Mouse (Mus musculus) kidney, postnatal 10 days (tissue): ENCODE measurements at regions not wholly inside any gene's neighbourhood (a gene's known extent, or its start where the extent isn't known, plus 50 kb on each side); places are given as distances from the start of the nearest gene placed in this dataset.

Source experiments
- DNase-seq: peaks from one replicate; pipeline ENCODE4 v3.0.0; 2021; ENCODE audit warnings: mixed read lengths

GRCm38 (mm10) chr11:41090391-41090900 is 335.3 kb upstream of the Ccng1 start:
- DNase-seq = peak; percentile 8

- no peak for DNase-seq
Measured at GRCm38 (mm10) chr11:41063570-41063969, 308.5 kb upstream of the Ccng1 start.

DNA sequence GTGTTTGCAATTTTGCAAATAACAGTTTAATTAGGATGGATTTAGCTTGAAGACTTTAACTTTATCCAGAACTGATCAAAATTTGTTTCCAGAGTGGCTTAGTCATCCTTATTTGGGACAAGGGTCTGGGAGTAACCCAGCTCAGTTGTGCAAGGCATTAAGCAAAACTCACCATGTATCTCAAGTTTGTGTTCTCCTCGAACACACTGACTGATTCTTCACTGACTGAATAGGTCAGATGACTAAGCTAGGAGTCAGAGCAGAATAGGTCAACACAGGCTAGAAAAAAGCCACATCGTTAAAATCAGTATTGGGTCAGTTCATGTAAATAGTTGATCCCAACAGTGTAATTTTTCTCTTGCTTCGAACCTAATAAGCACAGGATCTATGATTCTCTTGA is 302.7 kb upstream of the Ccng1 start:
- DNase-seq = no peak

DNA sequence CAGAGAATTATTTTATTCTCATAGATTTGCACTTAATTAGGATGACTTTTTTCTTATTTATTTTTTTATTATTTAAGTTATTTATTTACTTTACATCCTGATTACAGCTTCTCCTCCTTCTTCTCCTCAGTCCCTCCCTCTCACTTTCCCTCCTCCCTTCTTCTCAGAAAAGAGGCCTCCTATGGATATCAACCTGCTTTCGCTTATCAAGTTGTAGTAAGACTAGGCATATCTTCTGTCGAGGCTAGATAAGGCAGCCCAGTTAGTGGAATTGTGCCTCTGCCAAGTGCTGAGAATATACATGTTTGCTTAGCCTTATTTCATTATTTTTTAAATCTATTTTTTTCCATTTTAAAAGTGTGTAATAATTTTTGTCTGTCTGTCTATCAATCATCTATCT is 274.9 kb upstream of the Ccng1 start:
- no peak for DNase-seq

DNA sequence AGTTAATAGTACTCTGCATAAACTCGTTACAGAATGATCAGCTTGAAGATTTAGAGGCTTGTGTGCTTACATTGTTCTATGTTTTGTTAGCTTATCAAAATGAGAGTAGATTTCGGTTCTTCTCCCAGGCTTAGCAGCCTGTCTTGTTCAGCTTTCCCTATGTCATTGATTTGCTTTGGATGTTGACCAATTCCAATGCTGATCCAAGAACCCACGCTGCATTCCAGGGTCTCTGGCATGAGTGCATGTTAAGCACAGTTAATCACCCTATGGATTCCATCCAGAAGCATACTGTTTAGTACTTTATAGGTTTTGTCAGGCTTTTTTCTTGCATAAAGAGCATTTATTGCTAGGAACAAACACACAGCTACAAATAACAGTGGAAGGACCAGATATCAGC is 255.0 kb upstream of the Ccng1 start:
- DNase-seq = no peak

DNA sequence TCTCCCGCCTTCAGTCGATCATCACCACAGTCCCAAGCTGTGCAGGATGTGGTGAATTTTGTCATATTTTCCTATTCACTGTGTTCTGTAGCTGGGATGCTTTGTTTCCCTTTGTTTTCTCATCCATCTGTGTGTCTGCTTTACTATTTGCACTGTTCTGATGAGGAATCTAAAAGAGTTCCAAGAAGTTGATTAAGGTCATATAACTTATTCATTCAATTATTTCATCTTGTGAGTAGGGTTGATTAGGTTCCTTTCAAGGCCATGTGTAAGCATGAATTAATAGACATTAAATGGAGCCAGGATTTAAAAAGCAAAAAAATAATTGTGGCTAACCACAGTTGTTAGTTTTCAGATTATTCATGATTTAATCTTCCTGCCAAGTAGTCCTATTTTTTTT is 217.7 kb upstream of the Ccng1 start:
- DNase-seq = no peak

DNA sequence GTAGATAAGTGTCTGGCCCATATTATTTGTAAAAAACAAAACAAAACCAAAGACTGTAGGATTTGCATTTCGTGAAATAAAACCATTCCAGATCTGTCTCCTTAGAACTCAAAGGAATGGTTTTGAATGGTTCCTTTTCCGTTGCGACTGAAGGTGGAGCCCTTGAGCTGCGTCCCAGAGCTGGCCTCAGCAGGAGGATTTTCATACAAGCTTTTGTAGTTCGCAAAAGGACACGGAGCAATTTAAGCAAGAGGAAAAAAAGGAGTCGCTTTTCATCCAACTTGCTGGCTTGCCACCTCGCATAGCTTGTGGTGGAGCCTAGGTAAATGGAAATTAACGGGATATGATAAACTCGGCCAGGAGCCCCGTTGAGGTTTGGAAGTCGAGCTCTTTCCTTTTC is 172.1 kb upstream of the Ccng1 start:
- peak; percentile 72 for DNase-seq

DNA sequence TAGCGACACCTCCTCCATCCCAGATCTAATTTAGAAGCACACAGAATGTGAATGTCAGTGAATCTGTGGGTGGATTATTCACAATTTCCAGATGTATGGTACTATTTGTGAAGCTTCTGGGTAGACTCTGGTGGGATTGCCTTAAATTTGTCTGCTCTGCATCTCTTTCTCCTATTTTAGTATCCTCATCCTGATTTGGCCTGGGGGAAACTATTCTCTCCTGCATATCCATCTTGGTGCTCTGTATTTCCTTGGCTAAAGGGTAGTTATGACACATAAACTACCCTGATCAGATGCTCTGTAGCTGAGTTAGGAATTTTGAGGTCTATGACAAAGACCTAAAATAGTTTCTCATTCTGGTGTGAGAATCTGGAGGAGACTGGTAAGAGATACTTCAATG is 136.4 kb upstream of the Ccng1 start:
- no peak for DNase-seq

GRCm38 (mm10) chr11:40884509-40884908 is 129.4 kb upstream of the Ccng1 start:
- no peak for DNase-seq

DNA sequence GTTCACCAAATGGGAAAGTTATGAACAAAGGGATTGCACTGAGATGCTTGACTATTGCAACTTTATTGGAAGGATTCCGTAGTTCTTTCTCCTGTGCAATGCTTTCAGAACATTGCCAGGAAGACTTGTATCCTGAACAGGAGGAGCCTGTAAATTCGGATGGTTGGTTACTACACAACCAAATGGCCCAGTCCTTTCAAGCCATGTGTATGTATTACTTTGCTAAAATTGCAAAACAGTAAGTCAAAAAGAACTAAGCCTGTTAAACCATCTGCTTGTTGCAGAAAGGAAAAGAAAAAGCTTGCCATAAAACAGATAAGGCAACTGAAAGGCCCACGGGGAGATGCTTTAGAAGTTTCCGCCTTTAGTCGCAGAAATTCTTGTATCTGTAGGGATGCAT is 124.5 kb upstream of the Ccng1 start:
- DNase-seq = no peak

DNA sequence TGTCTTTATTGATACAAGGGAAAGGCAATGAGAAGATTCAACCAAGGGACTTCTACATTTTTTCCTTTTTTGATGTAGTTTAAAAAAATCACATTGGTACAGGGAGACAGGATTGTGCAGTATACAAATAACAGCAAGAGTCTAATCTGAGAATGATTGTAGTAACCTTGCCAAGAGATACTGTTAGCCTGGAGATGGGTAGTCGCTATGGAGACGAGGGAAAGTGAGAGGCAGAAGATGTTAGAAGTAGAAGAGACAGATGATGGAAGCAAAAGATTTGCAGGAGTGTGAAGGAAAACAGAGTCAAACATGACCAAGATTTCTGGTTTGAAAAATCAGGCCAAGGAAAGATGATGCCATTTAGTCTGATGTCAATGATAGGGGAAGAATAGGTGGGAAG is 117.9 kb upstream of the Ccng1 start:
- no peak for DNase-seq

- peak; percentile 73 for DNase-seq
Measured at GRCm38 (mm10) chr11:40865694-40866093, 110.6 kb upstream of the Ccng1 start.

DNA sequence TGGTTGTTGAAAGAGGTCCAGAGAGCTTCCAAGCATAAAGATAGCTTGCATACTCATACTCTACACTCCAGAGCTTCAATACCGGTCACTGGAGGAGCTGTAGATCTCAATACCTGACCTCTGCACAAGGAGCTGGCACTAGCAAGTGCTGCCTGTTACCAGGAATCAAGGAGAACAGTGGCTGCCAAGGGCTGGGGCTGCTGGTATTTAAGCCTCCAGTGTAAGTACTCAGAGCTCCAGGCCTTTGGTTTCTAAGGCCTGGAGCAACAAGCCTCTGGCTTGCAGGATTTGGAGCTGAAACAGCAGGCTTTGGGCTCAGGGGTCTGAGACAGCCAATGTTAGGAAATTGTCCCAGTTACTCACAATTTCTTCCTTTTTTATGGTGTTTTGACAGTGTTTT is 96.2 kb upstream of the Ccng1 start:
- no peak for DNase-seq

GRCm38 (mm10) chr11:40850652-40851092 is 95.6 kb upstream of the Ccng1 start:
- DNase-seq = peak; percentile 32

GRCm38 (mm10) chr11:40846586-40846985 is 91.5 kb upstream of the Ccng1 start:
- DNase-seq = no peak

DNA sequence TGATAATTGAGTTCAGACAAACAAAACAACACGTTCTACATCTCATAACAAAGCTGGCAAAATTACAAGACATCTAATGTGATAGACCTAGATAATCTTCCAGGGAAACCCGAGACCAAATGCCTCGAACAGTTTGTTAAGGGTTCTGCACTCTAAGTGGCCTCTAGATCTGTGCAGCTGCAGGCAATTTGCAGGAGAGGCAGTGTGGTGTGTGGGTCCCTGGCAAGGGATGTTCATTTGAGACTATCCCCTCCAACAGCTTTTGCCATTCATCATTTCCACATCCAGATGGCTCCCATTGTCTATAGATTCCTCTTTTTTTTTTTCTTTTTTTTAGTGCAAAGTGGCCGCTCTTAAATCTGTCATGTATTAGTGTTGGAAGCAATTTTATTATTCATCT is 80.3 kb upstream of the Ccng1 start:
- peak; percentile 11 for DNase-seq
